Mouse (Mus musculus) liver, embryonic 11.5 days (tissue): Measurements from ENCODE around the gene A930017K11Rik. TPM values are rescaled to one million over a fixed set of nuclear protein-coding genes. Genes with fewer than 3 reads are reported as not detected.

ENCODE experiments used
- ATAC-seq: fragments of 200-750 bp; cut with Nextera tagmentation; replicated peaks from 2 replicates; pipeline ENCODE4 v1.8.0; 2017; ENCODE audit warnings: moderate number of reproducible peaks, mild to moderate bottlenecking, moderate TSS enrichment, moderate library complexity; ENCODE audit not compliant: low FRiP score
- DNase-seq: peaks from one replicate; pipeline ENCODE4 v3.0.0-alpha.2; 2017; ENCODE audit warnings: low spot score
- H3K27ac ChIP-seq: fragments of 300-500 bp; sonication (generic); 2 replicates; pipeline ENCODE4 v1.5.1; 2014; ENCODE audit warnings: mild to moderate bottlenecking, low read depth, low read length, control low read depth
- H3K27me3 ChIP-seq: fragments of 300-500 bp; sonication (generic); replicated peaks from 2 replicates; pipeline ENCODE4 v1.6.1; 2014; ENCODE audit warnings: low read length, mixed read lengths; ENCODE audit not compliant: control insufficient read depth, insufficient read depth
- H3K36me3 ChIP-seq: fragments of 300-500 bp; sonication (generic); 2 replicates; pipeline ENCODE4 v1.6.1; 2014; ENCODE audit warnings: mild to moderate bottlenecking, low read length, moderate library complexity, mixed read lengths; ENCODE audit not compliant: control insufficient read depth, insufficient read depth
- H3K4me1 ChIP-seq: fragments of 300-500 bp; sonication (generic); replicated peaks from 2 replicates; pipeline ENCODE4 v1.6.1; 2014; ENCODE audit warnings: low read length, mixed read lengths; ENCODE audit not compliant: control insufficient read depth, insufficient read depth
- H3K4me2 ChIP-seq: fragments of 300-500 bp; sonication (generic); 2 replicates; pipeline ENCODE4 v1.6.1; 2014; ENCODE audit warnings: mild to moderate bottlenecking, control low read depth, moderate library complexity
- H3K4me3 ChIP-seq: fragments of 300-500 bp; sonication (generic); 2 replicates; pipeline ENCODE4 v1.5.1; 2014; ENCODE audit warnings: low read depth, low read length, control low read depth
- H3K9ac ChIP-seq: fragments of 300-500 bp; sonication (generic); 2 replicates; pipeline ENCODE4 v1.6.1; 2014; ENCODE audit warnings: low read depth, low read length, control low read depth
- H3K9me3 ChIP-seq: fragments of 300-500 bp; sonication (generic); 2 replicates; pipeline ENCODE4 v1.6.1; 2016; ENCODE audit warnings: low read length, inconsistent platforms, mixed read lengths; ENCODE audit not compliant: control insufficient read depth
- WGBS: fragments of 180-500 bp; shearing (Covaris S2); extraction: QIAGEN DNeasy Blood & Tissue Kit; methylation state at CpG from one replicate; pipeline ENCODE4 v1.1.7; 2014; 5-methylcytosine and 5-hydroxymethylcytosine counted together
- polyA plus RNA-seq: library from polyadenylated mRNA; unstranded; fragments of >200 nt; fragmentation: Nextera tagmentation; extraction: Ambion mirVana; gene quantifications from 2 replicates; pipeline ENCODE4 v1.2.1, GENCODE M21; 2014

Gene A930017K11Rik
- polyA plus RNA-seq, 1 experiment from 2014 or later, result 0.85 TPM

GRCm38 (mm10) chr17:25946349-25946748 lies 6.0 kb downstream of the A930017K11Rik start:
- no peak overlapping the region for H3K4me3 ChIP-seq
- ATAC-seq, result peak; percentile 39; the same call in 1 of the 2 replicates

GRCm38 (mm10) chr17:25945517-25946155 lies 6.7 kb downstream of the A930017K11Rik start:
- ATAC-seq (no peak), DNase-seq (no peak)
- H3K4me2 ChIP-seq, result peak overlapping the region; percentile 12; the same call in 1 of the 2 replicates
- no peaks in the 10 kb centered on the region for H3K36me3 ChIP-seq
- no peaks in the 10 kb centered on the region for H3K9me3 ChIP-seq
- H3K4me1 ChIP-seq, result peaks cover 53% of the 10 kb centered on the region
- H3K27me3 ChIP-seq, result peaks cover 9% of the 10 kb centered on the region
- no peak overlapping the region for H3K4me3 ChIP-seq
- WGBS, result 83% methylated on average over 9 of the region's 9 CpGs
- peak overlapping the region; percentile 73 for H3K27ac ChIP-seq
- peak overlapping the region; percentile 39; the same call in 1 of the 2 replicates for H3K9ac ChIP-seq

More at GRCm38 (mm10) chr17:25946349-25946748, 6.0 kb downstream of the A930017K11Rik start:
- no peaks in the 10 kb centered on the region for H3K36me3 ChIP-seq
- no peaks in the 10 kb centered on the region for H3K9me3 ChIP-seq
- H3K4me2 ChIP-seq, result peak overlapping the region; percentile 39
- H3K27me3 ChIP-seq, result peaks cover 16% of the 10 kb centered on the region
- DNase-seq, result no peak
- peaks cover 57% of the 10 kb centered on the region for H3K4me1 ChIP-seq
- peak overlapping the region; percentile 73 for H3K27ac ChIP-seq
- H3K9ac ChIP-seq, result peak overlapping the region; percentile 58
- 46% methylated on average over 7 of the region's 7 CpGs for WGBS

- peak within 1 kb of the TSS; percentile 61 for H3K9ac ChIP-seq
- peak within 1 kb of the TSS; percentile 79 for H3K4me2 ChIP-seq
- no peaks in the 10 kb centered on the region; the same call in 1 of the 2 replicates for H3K27me3 ChIP-seq
- peak within 1 kb of the TSS; percentile 78 for H3K4me3 ChIP-seq
- ATAC-seq, result peak; percentile 38; the same call in 1 of the 2 replicates
- DNase-seq, result no peak
- H3K27ac ChIP-seq, result peak within 1 kb of the TSS; percentile 93
- peaks cover 55% of the 10 kb centered on the region for H3K4me1 ChIP-seq
- WGBS, result 45% methylated on average over 6 of the region's 6 CpGs
- H3K9me3 ChIP-seq, result no peaks in the 10 kb centered on the region
- H3K36me3 ChIP-seq, result peaks cover 2% of the 10 kb centered on the region; the same call in 1 of the 2 replicates
Measured at GRCm38 (mm10) chr17:25944366-25945163, 7.8 kb downstream of the A930017K11Rik start, which contains the start of the genes Pigq and Nhlrc4. Pigq (minus strand) TSS chr17:25944936. Nhlrc4 (minus strand) TSS chr17:25944961.

DNA sequence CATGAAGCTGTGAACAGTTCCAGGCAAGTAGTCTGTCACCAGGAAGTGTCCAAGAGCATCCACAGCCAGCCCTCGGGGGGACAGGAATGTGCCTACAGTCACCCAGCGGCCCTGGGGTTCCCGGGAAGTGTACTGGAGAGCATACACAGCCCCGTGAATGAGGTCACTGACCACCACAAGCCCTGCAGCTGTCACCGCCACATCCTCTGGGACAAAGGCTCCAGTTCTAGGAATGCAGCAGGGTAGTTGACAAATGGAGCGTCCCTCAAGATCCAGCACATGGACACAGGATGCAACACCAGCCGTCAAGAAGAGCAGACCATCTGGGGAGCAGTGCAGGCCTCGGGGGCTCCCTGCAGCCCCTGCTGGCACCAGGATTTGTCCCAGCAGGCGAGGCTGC lies 8.6 kb downstream of the A930017K11Rik start:
- WGBS, result 68% methylated on average over 9 of the region's 9 CpGs
- Histone ChIP-seq H3K4me3 (peak overlapping the region; percentile 78), H3K4me2 (peak overlapping the region; percentile 79), H3K27ac (peak overlapping the region; percentile 93), H3K9ac (peak overlapping the region; percentile 61), H3K36me3 (peaks cover 7% of the 10 kb centered on the region), H3K4me1 (peaks cover 55% of the 10 kb centered on the region), H3K27me3 (no peaks in the 10 kb centered on the region), H3K9me3 (no peaks in the 10 kb centered on the region)
- ATAC-seq (no peak), DNase-seq (no peak)

DNA sequence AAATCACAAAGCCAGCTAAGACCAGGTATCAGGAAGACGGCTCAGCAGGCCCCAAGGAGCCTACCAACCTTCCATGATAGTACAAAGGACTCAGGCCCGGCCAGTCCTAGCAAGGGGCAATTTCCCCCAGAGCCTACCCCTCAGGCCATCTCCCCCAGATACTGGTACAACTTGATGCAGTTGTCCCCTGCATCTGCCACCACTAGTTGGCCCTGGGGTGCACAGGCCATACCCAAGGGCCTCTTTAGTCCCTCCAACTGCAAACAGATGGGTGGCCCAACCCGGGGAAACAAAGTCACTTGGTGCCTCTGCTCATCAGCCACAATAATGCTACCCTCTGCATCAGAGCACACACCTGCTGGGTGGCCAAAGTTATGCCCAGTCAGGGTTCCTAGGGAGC lies 9.1 kb downstream of the A930017K11Rik start:
- H3K4me1 ChIP-seq, result peaks cover 52% of the 10 kb centered on the region
- H3K9ac ChIP-seq, result peak overlapping the region; percentile 61
- DNase-seq, result no peak
- WGBS, result 59% methylated on average over 3 of the region's 3 CpGs
- peak overlapping the region; percentile 78 for H3K4me3 ChIP-seq
- H3K9me3 ChIP-seq, result no peaks in the 10 kb centered on the region
- peaks cover 10% of the 10 kb centered on the region for H3K36me3 ChIP-seq
- peak; percentile 32 for ATAC-seq
- H3K27ac ChIP-seq, result peak overlapping the region; percentile 93
- H3K4me2 ChIP-seq, result peak overlapping the region; percentile 79
- no peaks in the 10 kb centered on the region for H3K27me3 ChIP-seq

- no peaks in the 10 kb centered on the region for H3K9me3 ChIP-seq
- H3K4me1 ChIP-seq, result peaks cover 47% of the 10 kb centered on the region
- H3K4me2 ChIP-seq, result peak overlapping the region; percentile 79
- peak overlapping the region; percentile 78 for H3K4me3 ChIP-seq
- peaks cover 10% of the 10 kb centered on the region for H3K36me3 ChIP-seq
- ATAC-seq (peak; percentile 90), DNase-seq (peak; percentile 73)
- 42% methylated on average over 2 of the region's 2 CpGs for WGBS
- H3K27ac ChIP-seq, result peak overlapping the region; percentile 93
- H3K27me3 ChIP-seq, result no peaks in the 10 kb centered on the region
- peak overlapping the region; percentile 95 for H3K9ac ChIP-seq
Measured at GRCm38 (mm10) chr17:25942597-25943151, 9.7 kb downstream of the A930017K11Rik start.

- no peaks in the 10 kb centered on the region for H3K9me3 ChIP-seq
- no peak for ATAC-seq
- 3% methylated on average over 54 of the region's 54 CpGs for WGBS
Measured at GRCm38 (mm10) chr17:25941511-25942241, 10.7 kb downstream of the A930017K11Rik start.

GRCm38 (mm10) chr17:25934526-25934925 lies 17.8 kb downstream of the A930017K11Rik start:
- no peak overlapping the region for H3K27ac ChIP-seq
- no peak overlapping the region for H3K4me3 ChIP-seq
- H3K4me1 ChIP-seq, result no peaks in the 10 kb centered on the region; the same call in 1 of the 2 replicates
- WGBS, result 78% methylated on average over 1 of the region's 1 CpGs
- H3K9ac ChIP-seq, result no peak overlapping the region
- DNase-seq, result no peak
- H3K9me3 ChIP-seq, result no peaks in the 10 kb centered on the region
- H3K27me3 ChIP-seq, result no peaks in the 10 kb centered on the region
- no peak for ATAC-seq
- H3K4me2 ChIP-seq, result no peak overlapping the region
- H3K36me3 ChIP-seq, result peaks cover 69% of the 10 kb centered on the region

More at GRCm38 (mm10) chr17:25941511-25942241, 10.7 kb downstream of the A930017K11Rik start:
- DNase-seq, result peak; percentile 83
- H3K36me3 ChIP-seq, result peaks cover 19% of the 10 kb centered on the region
- H3K4me3 ChIP-seq, result peak overlapping the region; percentile 78
- H3K9ac ChIP-seq, result peak overlapping the region; percentile 95
- peaks cover 38% of the 10 kb centered on the region for H3K4me1 ChIP-seq
- peak overlapping the region; percentile 93 for H3K27ac ChIP-seq
- no peaks in the 10 kb centered on the region for H3K27me3 ChIP-seq
- H3K4me2 ChIP-seq, result peak overlapping the region; percentile 79
